Mouse (Mus musculus) olfactory bulb, adult 2 months (tissue): Measurements from ENCODE around the gene Cmc1.

Experiments used
- CTCF ChIP-seq: fragments of 200-500 bp; IDR thresholded peaks from 2 replicates; pipeline ENCODE4 v1.5.1; 2012; ENCODE audit warnings: low read depth, mild to moderate bottlenecking, low read length, moderate library complexity; ENCODE audit not compliant: insufficient read depth
- POLR2A ChIP-seq: fragments of 200-500 bp; IDR thresholded peaks from 2 replicates; pipeline ENCODE4 v1.6.1; 2012; ENCODE audit warnings: mild to moderate bottlenecking, low read depth, low read length, moderate library complexity; ENCODE audit not compliant: insufficient read depth

- no peak for TF ChIP-seq CTCF
- TF ChIP-seq POLR2A, result no peak
Measured at GRCm38 (mm10) chr9:118101802-118102201, 48.2 kb downstream of the Cmc1 start.
